Mouse (Mus musculus) bone marrow, adult 2 months (tissue): Measurements from ENCODE around the gene Hes5. TPM values are rescaled to one million over a fixed set of nuclear protein-coding genes. Genes with fewer than 3 reads are reported as not detected.

Experiments
- H3K27ac ChIP-seq: fragments of 200-500 bp; 2 replicates; pipeline ENCODE4 v1.5.1; 2012; ENCODE audit warnings: low read depth, mild to moderate bottlenecking, control low read depth, inconsistent platforms, low read length; ENCODE audit not compliant: control insufficient read depth, poor library complexity, insufficient read depth
- H3K4me1 ChIP-seq: fragments of 200-500 bp; 2 replicates; pipeline ENCODE4 v1.6.1; 2011; ENCODE audit warnings: low read length; ENCODE audit not compliant: control insufficient read depth, insufficient read depth
- H3K4me3 ChIP-seq: fragments of 200-500 bp; replicated peaks from 2 replicates; pipeline ENCODE3; 2011; ENCODE audit warnings: mild to moderate bottlenecking, low read depth, low read length, control low read depth; ENCODE audit not compliant: control insufficient read depth
- CTCF ChIP-seq: fragments of 200-500 bp; IDR thresholded peaks from 2 replicates; pipeline ENCODE4 v1.5.1; 2011; ENCODE audit warnings: low read length, control low read depth; ENCODE audit not compliant: control insufficient read depth, insufficient read depth
- POLR2A ChIP-seq: fragments of 200-500 bp; IDR thresholded peaks from 2 replicates; pipeline ENCODE4 v1.6.1; 2011; ENCODE audit warnings: low read depth, mild to moderate bottlenecking, control low read depth, low read length, borderline replicate concordance; ENCODE audit not compliant: control insufficient read depth
- WGBS: fragments of 180-500 bp; shearing (Covaris S2); methylation state at CpG from one replicate; pipeline ENCODE4 v1.1.7; 2018; 5-methylcytosine and 5-hydroxymethylcytosine counted together
- polyA plus RNA-seq: library from polyadenylated mRNA; stranded (reverse); fragments of >200 nt; gene quantifications from 2 replicates; pipeline ENCODE4 v1.2.4, GENCODE M21; 2011; ENCODE audit warnings: low replicate concordance; ENCODE audit not compliant: missing spikeins, insufficient read depth, insufficient read length

The Hes5 gene
- polyA plus RNA-seq, 1 experiment = not detected

- Histone ChIP-seq H3K27ac (peak overlapping the region; percentile 31; the same call in 1 of the 2 replicates), H3K4me1 (peaks cover 4% of the 10 kb centered on the region), H3K4me3 (no peak overlapping the region)
- TF ChIP-seq POLR2A (no peak), CTCF (peak; percentile 98)
- 13% methylated on average over 2 of the region's 2 CpGs for WGBS
These were observed 16.6 kb upstream of the Hes5 start for GRCm38 (mm10) chr4:154944121-154944590.

- no peak overlapping the region for H3K4me3 ChIP-seq
- peaks cover 4% of the 10 kb centered on the region for H3K4me1 ChIP-seq
- TF ChIP-seq POLR2A = no peak
- no peak for TF ChIP-seq CTCF
- H3K27ac ChIP-seq = no peak overlapping the region
- 29% methylated on average over 8 of the region's 8 CpGs for WGBS
These were observed 14.4 kb upstream of the Hes5 start for GRCm38 (mm10) chr4:154946319-154946718.

GRCm38 (mm10) chr4:154948066-154948939 lies 12.4 kb upstream of the Hes5 start:
- Histone ChIP-seq H3K27ac (no peak overlapping the region), H3K4me3 (no peak overlapping the region), H3K4me1 (peaks cover 4% of the 10 kb centered on the region)
- TF ChIP-seq POLR2A (no peak), CTCF (no peak)
- WGBS = 40% methylated on average over 14 of the region's 14 CpGs

- Histone ChIP-seq H3K4me1 (no peaks in the 10 kb centered on the region; the same call in 1 of the 2 replicates), H3K27ac (no peak overlapping the region), H3K4me3 (no peak overlapping the region)
- TF ChIP-seq POLR2A (no peak), CTCF (no peak)
- WGBS = 79% methylated on average over 6 of the region's 6 CpGs
These were observed 11.7 kb upstream of the Hes5 start for GRCm38 (mm10) chr4:154948940-154949588.

GRCm38 (mm10) chr4:154949589-154949982 lies 11.1 kb upstream of the Hes5 start:
- no peak overlapping the region for H3K27ac ChIP-seq
- 18% methylated on average over 16 of the region's 16 CpGs for WGBS
- TF ChIP-seq CTCF (no peak), POLR2A (no peak)
- no peaks in the 10 kb centered on the region for H3K4me1 ChIP-seq
- H3K4me3 ChIP-seq = no peak overlapping the region

- 12% methylated on average over 26 of the region's 26 CpGs for WGBS
- Histone ChIP-seq H3K4me3 (no peak overlapping the region), H3K27ac (no peak overlapping the region), H3K4me1 (no peaks in the 10 kb centered on the region)
- no peak for TF ChIP-seq CTCF
These were observed 8.1 kb upstream of the Hes5 start for GRCm38 (mm10) chr4:154952461-154953241.

GRCm38 (mm10) chr4:154956604-154957003 lies 4.1 kb upstream of the Hes5 start:
- 62% methylated on average over 9 of the region's 9 CpGs for WGBS
- Histone ChIP-seq H3K4me3 (no peak overlapping the region), H3K27ac (no peak overlapping the region), H3K4me1 (no peaks in the 10 kb centered on the region)
- no peak for TF ChIP-seq CTCF
- no peak for TF ChIP-seq POLR2A

GRCm38 (mm10) chr4:154957289-154957993 lies 3.3 kb upstream of the Hes5 start:
- TF ChIP-seq POLR2A (no peak), CTCF (no peak)
- H3K4me1 ChIP-seq = no peaks in the 10 kb centered on the region; the same call in 1 of the 2 replicates
- no peak overlapping the region for H3K27ac ChIP-seq
- 73% methylated on average over 13 of the region's 13 CpGs for WGBS
- no peak overlapping the region for H3K4me3 ChIP-seq
